Mouse (Mus musculus) gastrocnemius, adult 2 months (tissue): Measurements from ENCODE around the gene Vkorc1l1. TPM values are rescaled to one million over a fixed set of nuclear protein-coding genes. Genes with fewer than 3 reads are reported as not detected.

Experiments used
- DNase-seq: peaks from one replicate; pipeline ENCODE4 v3.0.0; 2022
- H3K27ac ChIP-seq: fragments of 200-600 bp; 2 replicates; pipeline ENCODE4 v1.8.1; 2022; ENCODE audit warnings: mild to moderate bottlenecking
- H3K4me3 ChIP-seq: fragments of 200-600 bp; 2 replicates; pipeline ENCODE4 v1.8.1; 2022; ENCODE audit warnings: mild to moderate bottlenecking, moderate library complexity
- CTCF ChIP-seq: fragments of 200-600 bp; IDR thresholded peaks from 2 replicates; pipeline ENCODE4 v1.8.1; 2022; ENCODE audit warnings: antibody characterized with exemption, mild to moderate bottlenecking, moderate library complexity
- intact Hi-C: fragments of 180-260 bp; cut with DNase I; formaldehyde crosslinking; loops from one replicate; pipeline ENCODE4 v1.15.1; 2025
- total RNA-seq, 2 experiments: library from RNA; stranded (reverse); gene quantifications; 2 replicates each; pipeline ENCODE4 v1.2.3; 2021

The Vkorc1l1 gene
- total RNA-seq, 2 experiments from 2014 or later, result 21.4 to 22.9 TPM

DNA sequence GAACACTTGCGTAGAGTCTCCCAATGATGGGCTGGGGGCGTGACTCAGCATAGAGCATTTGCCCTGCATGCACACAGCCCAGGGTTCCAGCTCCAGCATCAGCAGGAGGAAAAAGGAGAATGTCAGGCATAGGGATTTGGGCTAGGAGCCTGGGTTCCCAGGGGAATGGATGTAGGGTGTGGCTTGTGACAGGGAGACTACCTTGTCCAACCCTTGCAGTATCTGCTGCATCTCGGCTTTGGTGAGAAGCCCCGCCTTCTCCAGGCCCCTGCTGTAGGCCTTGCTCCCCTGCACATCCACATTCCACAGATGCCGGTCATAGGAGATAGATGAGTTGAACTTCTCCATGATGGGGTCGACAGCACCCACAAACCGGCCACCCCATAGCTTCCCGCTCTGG is 77.7 kb downstream of the Vkorc1l1 start:
- H3K27ac ChIP-seq, result no peak overlapping the region
- intact Hi-C loops, result no loop called here
- no peak overlapping the region for H3K4me3 ChIP-seq
- TF ChIP-seq CTCF, result no peak
- DNase-seq, result no peak

DNA sequence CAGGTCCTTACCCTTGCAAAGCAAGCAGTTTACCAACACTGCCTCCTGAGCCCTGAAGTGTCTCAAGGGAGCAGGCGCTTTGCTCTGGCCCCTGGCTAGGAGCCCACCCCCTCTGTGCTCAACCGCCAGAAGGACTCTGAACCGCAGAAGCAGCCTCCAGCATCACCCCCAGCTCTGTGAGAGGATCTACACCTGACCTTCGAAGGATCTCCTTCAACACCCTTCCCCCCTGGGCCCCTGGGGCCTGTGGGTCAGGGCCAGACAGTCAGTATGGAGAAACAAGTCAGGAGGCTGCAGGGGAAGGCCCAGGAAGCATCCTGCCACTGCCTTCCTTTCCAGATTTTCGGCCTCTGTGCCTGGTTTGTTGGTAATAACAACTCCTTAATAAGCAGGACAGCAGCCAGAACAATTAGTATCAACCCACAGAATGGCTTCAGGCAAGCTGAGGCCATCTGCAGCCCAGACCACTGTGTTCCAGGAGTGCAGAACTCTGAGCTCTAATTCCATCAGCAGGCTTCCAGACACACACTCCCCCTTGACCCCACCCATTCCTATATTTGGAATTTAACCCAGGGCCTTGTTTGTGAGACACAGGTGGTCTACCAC is 79.7 kb downstream of the Vkorc1l1 start:
- H3K27ac ChIP-seq, result no peak overlapping the region
- DNase-seq, result no peak
- intact Hi-C loops, result loop anchor here (5.0 kb wide), 1 partner anchor 116 kb away; no protein-coding TSS in a partner anchor
- H3K4me3 ChIP-seq, result no peak overlapping the region
- no peak for TF ChIP-seq CTCF

DNA sequence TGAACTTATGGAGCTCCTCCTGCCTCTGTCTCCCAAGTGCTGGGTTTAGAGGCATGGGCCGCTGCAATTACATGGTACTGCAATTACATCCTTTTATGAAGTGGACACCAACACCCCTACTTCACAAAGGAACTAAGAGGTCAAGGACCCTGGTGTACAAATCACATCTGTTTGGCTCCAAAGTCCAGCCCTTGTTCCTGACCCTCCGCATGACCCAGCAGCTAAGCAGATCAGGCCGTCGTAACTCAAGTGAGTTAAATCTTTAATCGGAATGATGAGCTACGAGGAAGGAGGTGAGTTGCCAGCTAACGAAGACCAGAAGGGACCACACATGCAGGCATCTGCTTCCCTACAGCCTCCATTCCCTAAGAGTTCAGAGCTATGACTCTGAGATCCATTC is 80.6 kb downstream of the Vkorc1l1 start:
- Histone ChIP-seq H3K4me3 (no peak overlapping the region), H3K27ac (no peak overlapping the region)
- intact Hi-C loops, result loop anchor here (5.0 kb wide), 1 partner anchor 115 kb away; no protein-coding TSS in a partner anchor
- TF ChIP-seq CTCF, result no peak
- no peak for DNase-seq

DNA sequence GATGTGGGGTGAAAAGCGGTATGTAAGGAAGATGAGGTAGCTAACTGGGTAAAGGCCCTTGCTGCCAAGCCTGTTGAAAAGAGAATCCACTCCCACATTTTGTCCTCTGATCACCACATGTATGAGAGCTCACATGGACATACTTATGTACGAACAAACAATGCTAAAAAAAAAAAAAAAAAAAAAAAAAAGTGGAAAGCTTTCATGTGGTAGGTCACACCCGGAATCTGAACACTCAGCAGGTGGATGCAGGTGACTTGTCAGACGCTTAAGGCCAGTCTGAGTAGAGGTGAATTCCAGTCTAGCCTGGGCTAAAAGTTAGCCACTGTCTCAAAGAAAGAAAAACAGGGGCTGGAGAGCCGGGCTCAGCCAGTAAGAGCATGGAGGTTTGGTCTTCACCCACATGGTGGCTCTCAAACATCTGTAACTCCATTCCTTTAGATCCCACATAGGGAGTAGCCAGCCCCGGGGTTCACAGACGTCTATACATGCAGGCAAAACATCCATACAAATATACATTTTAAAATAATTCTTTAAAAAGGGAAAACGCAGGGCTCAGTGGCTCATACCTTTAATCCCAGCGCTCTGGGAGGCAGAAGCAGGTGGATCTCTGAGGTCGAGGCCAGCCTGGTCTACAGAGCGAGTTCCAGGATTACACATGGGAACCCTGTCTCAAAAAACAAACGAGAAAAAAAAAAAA is 81.4 kb downstream of the Vkorc1l1 start:
- Histone ChIP-seq H3K27ac (peak overlapping the region; percentile 88), H3K4me3 (peak overlapping the region; percentile 76)
- intact Hi-C loops, result loop anchor here (1.0 to 5.0 kb wide), 2 partner anchors 15 to 114 kb away; no protein-coding TSS in a partner anchor
- TF ChIP-seq CTCF, result no peak
- no peak for DNase-seq

DNA sequence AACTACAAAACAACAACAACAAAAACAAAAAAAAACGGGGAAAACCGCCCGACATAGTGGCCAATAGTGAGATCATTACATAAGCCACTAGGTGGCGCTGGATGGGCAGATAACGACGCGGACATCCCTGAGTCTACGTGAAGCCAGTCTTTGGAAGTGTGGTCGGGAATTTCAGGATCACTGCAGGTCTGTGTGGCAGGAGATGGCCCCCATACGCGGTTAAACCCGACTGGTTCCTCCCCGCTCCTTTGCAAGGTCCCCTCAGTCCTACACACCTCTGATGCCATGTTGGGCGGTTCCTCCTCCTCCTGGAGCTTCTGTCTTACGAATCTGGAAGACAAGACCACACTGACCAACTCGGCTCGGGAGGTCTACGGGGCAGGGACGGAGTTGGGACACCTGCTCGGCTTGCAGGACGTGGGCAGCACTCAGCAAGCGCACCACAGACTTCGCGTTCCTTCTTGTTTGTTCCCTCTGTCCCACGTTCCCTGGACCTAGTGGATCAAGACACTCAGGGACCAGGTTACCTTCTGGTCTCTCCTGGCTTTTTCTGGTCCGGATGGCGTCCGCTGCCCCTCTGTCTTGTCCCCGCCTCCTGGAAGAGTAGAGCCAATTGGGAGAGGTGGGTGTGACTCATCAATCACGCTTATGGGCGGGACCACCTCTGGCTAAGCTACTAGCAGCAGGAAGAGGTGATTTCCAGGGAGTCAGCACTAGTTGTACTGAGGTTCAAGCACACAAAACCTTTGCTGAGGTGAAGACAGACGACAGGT is 82.2 kb downstream of the Vkorc1l1 start:
- Histone ChIP-seq H3K4me3 (peak overlapping the region; percentile 76), H3K27ac (peak overlapping the region; percentile 88)
- TF ChIP-seq CTCF, result peak; percentile 90
- intact Hi-C loops, result loop anchor here (1.0 to 5.0 kb wide), 3 partner anchors 14 to 139 kb away; no protein-coding TSS in a partner anchor
- DNase-seq, result peak; percentile 88

DNA sequence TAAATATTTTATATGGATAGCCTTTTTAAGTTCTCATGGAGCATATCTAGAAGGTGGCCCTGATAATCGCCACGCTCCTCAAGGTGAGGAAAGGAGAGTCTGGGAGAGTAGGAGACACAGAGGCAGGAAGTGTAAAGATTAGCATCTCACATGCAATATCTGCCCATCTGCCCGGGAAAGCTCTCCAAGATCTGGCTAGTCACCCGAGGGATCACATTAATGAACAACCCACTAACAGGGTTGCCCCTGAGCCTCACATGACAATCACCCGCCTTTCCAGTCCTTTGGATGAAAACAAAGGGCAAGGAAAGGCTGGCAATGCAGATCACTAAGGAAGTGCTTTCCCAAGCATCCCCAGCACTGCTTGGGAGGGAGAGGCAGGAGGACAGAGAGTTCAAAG is 85.4 kb downstream of the Vkorc1l1 start:
- no peak for TF ChIP-seq CTCF
- H3K27ac ChIP-seq, result no peak overlapping the region
- DNase-seq, result no peak
- no peak overlapping the region for H3K4me3 ChIP-seq
- intact Hi-C loops, result no loop called here

DNA sequence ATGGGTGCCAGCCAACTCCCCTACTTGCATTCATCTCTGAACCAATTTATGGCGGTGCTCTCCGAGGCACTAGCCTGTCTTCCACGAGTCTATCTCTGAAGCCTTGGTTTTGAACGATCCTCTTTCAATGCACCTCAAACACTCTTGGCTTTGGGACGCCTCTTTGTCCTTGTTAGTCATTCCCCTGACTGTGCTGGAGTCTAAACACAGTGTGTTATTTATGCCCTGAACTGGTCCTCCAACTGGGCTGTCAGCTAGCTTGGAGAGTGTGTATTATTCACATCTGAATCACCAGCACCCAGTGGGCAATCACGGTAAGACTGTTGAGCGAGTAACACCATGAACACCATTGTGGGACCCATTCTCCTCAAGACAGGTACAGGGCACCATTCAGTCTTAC is 85.9 kb downstream of the Vkorc1l1 start:
- Histone ChIP-seq H3K4me3 (no peak overlapping the region), H3K27ac (no peak overlapping the region)
- intact Hi-C loops, result no loop called here
- no peak for DNase-seq
- no peak for TF ChIP-seq CTCF

DNA sequence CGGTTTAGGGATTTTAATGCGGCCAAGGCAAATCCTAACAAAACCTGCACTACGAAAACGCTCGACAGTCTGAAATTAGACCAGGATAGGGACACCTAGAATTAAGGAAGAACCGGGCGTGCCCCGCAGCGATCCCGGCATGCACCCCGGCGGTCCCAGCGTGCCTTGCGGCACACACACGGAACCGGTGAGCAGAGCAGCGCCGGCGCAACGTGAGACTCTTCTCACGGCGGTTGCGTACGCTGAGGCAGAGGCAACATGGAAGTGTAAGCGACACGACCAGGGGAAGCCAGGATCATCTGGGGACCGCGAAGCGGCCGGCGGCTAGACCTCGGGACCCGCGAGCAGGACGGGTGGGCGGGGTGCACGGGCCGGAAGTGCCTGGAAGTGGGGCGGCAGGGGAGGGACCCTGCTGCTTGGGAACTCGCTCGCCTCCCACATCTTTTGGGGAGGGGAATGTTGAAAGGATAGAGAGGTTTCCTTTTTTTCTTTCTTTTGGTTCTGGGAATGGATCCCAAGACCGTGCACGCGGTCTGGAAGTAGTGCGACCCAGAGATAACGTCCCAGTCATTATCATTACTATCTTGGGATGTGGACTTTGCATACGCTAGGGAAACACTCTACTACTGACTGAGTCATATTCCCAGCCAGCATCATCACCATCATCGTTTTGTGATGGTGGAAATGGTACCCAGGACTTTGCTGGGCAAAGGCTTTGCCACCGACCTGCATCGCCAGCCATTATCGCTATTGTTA is 87.5 kb downstream of the Vkorc1l1 start, which contains the start of the genes Asl and Crcp:
Gene Asl (minus strand): TSS at position 106 of the 756 bp plus-strand sequence.
Gene Crcp (plus strand): TSS at position 149 of the 756 bp plus-strand sequence.
- H3K4me3 ChIP-seq, result peak within 1 kb of the TSS; percentile 81
- DNase-seq, result peak; percentile 89
- intact Hi-C loops, result no loop called here
- TF ChIP-seq CTCF, result no peak
- peak within 1 kb of the TSS; percentile 89 for H3K27ac ChIP-seq

DNA sequence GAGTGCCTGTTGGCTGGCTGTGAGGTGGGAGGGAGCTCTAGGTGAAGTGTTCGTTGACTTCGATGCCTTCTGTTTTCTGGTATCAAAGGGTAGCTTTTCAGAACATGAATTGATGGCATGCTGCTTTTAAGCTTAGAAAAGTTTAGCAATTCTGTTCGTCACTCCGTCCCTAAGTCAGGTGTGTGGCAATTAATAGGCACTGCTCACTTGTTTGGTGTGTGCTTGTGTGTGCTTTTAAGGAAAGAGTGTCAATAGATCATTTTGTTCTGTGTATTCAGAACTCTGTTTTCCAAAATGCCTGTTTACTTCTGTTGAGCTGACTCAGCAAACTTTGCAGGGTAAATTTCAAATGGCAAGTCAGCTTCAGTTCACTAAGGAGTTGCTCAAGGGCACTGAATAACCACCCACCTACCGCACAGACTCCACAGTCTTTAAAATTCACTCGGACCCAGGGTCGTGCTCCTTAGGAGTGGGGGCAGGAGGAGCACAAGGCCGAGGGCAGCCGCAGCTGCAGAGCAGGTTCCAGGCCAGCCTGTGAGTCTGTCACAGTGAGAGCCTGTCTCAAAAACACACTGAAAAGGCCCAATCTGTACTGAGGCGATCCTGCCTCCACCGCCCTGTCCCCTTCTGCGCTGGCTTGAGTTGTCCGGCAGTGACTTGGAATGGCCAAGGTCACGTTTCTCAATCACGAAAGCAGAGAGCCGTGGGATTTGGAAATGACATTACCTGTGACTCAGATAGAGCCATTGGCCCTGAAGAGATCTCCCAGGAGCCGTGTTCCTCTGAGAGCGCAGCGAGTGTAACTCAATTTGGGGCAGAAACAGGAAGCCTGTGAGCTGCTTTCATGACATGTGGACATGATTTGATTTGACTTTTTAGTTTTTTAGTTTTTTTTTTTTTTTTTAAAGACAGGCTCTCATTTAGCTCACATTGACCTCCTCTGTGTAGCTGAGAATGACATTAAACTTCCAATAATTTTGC is 89.9 kb downstream of the Vkorc1l1 start:
- no peak for DNase-seq
- no peak for TF ChIP-seq CTCF
- Histone ChIP-seq H3K27ac (no peak overlapping the region), H3K4me3 (no peak overlapping the region)
- intact Hi-C loops, result no loop called here

DNA sequence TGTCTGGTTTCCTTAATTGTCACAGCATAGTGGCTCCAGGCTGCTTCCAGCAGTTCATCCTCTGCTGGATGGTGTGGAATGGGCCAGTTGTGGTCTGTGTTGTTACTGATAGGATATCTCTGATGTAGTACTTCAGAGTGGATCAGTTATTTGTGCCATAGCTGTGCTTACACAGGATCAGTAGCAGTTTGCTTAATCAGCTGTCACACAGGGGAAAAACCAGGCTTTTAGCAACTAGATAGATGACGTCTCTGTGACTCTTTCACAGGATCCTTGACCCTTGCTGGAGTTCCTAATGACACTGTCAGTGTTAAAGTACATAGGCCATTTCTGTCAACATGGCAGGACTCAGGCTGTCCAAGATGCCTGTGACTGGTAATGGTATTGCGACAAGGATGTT is 92.1 kb downstream of the Vkorc1l1 start:
- TF ChIP-seq CTCF, result no peak
- Histone ChIP-seq H3K27ac (no peak overlapping the region), H3K4me3 (no peak overlapping the region)
- no peak for DNase-seq
- intact Hi-C loops, result no loop called here

Other genes starting within 250 kb of the Vkorc1l1 start
- not detected for gene Sept14, start 233.5 kb upstream of the Vkorc1l1 start, total RNA-seq
- 10 to 100 TPM; 57.6 to 63.1 TPM for gene Mrps17, start 226.5 kb upstream of the Vkorc1l1 start, total RNA-seq
- gene Nipsnap2, start 216.9 kb upstream of the Vkorc1l1 start, total RNA-seq, result 100 to 1,000 TPM; 500 to 681 TPM
- gene Psph, start 154.5 kb upstream of the Vkorc1l1 start, total RNA-seq, result 10 to 100 TPM; 13.0 to 15.4 TPM
- gene Sumf2, start 95.0 kb upstream of the Vkorc1l1 start, total RNA-seq, result 10 to 100 TPM in 1 of 2 experiments, 1 to 10 TPM in 1; 6.5 to 11.0 TPM
- 100 to 1,000 TPM; 604 to 698 TPM for gene Chchd2, start 54.5 kb upstream of the Vkorc1l1 start, total RNA-seq
- gene Zbed5, start 46.2 kb upstream of the Vkorc1l1 start, total RNA-seq, result under 1 TPM; 0.20 to 0.45 TPM
- gene Phkg1, start 43.4 kb upstream of the Vkorc1l1 start, total RNA-seq, result 100 to 1,000 TPM; 314 to 437 TPM
- not detected for gene Nupr1l, start 33.4 kb upstream of the Vkorc1l1 start, total RNA-seq
- 1 to 10 TPM; 5.6 to 8.3 TPM for gene Gusb, start 61.1 kb downstream of the Vkorc1l1 start, total RNA-seq
- gene Asl, start 87.3 kb downstream of the Vkorc1l1 start, total RNA-seq, result 10 to 100 TPM in 1 of 2 experiments, 1 to 10 TPM in 1; 9.3 to 13.2 TPM
- gene Crcp, start 87.3 kb downstream of the Vkorc1l1 start, total RNA-seq, result 10 to 100 TPM; 18.7 to 19.3 TPM
- gene Tpst1, start 131.4 kb downstream of the Vkorc1l1 start, total RNA-seq, result 1 to 10 TPM; 3.7 to 5.4 TPM
- 1 to 10 TPM; 2.4 to 2.9 TPM for gene Kctd7, start 202.9 kb downstream of the Vkorc1l1 start, total RNA-seq
- 100 to 1,000 TPM in 1 of 2 experiments, 10 to 100 TPM in 1; 90.5 to 140 TPM for gene Rabgef1, start 229.8 kb downstream of the Vkorc1l1 start, total RNA-seq